ENCODE assay signal across 8 mouse cellular contexts in genomic region chr3:84460952-84461351, GRCm38 (mm10). TPM values are rescaled to one million over a fixed set of nuclear protein-coding genes. Genes with fewer than 3 reads are reported as not detected.
DNase-seq lines count a peak whose midpoint lies in the region; ATAC-seq and TF ChIP-seq lines count a peak whose summit lies in the region.

No protein-coding gene starts in this region.

- H3K9ac ChIP-seq in lung, embryonic 16.5 days (ENCODE audit: low read length): peak overlapping the region; percentile 31; the same call in 1 of the 2 replicates
- H3K9ac ChIP-seq in embryonic facial prominence, embryonic 11.5 days (replicated peaks; ENCODE audit: low read length): no peak overlapping the region
- H3K9ac ChIP-seq in intestine, postnatal 0 days (ENCODE audit: low read depth, low read length): no peak overlapping the region

- no peak for TF ChIP-seq CTCF in intestine, postnatal 0 days (IDR thresholded peaks at IDR 0.05; ENCODE audit: low read depth)

- WGBS in lung, embryonic 16.5 days: 9% methylated on average over 12 of the region's 12 CpGs
- 16% methylated on average over 12 of the region's 12 CpGs for WGBS in embryonic facial prominence, embryonic 11.5 days
- 8% methylated on average over 12 of the region's 12 CpGs for WGBS in intestine, postnatal 0 days

- no peaks in the 10 kb centered on the region for H3K27me3 ChIP-seq in lung, embryonic 16.5 days (ENCODE audit: control insufficient read depth, insufficient read depth, low read depth, low read length)
- no peaks in the 10 kb centered on the region for H3K27me3 ChIP-seq in embryonic facial prominence, embryonic 11.5 days (ENCODE audit: control insufficient read depth, insufficient read depth, low read length)
- H3K27me3 ChIP-seq in intestine, postnatal 0 days (replicated peaks; ENCODE audit: control insufficient read depth, insufficient read depth, low read length): no peaks in the 10 kb centered on the region
- H3K27me3 ChIP-seq in megakaryocyte, embryonic 14.5 days (replicated peaks): peaks cover 43% of the 10 kb centered on the region

- H3K36me3 ChIP-seq in lung, embryonic 16.5 days (ENCODE audit: control insufficient read depth, insufficient read depth, low read length): no peaks in the 10 kb centered on the region
- no peaks in the 10 kb centered on the region for H3K36me3 ChIP-seq in embryonic facial prominence, embryonic 11.5 days (replicated peaks; ENCODE audit: control insufficient read depth, insufficient read depth, low read depth, low read length)
- H3K36me3 ChIP-seq in intestine, postnatal 0 days (ENCODE audit: control insufficient read depth, insufficient read depth): peaks cover 13% of the 10 kb centered on the region; the same call in 1 of the 2 replicates
- H3K36me3 ChIP-seq in megakaryocyte, embryonic 14.5 days (replicated peaks; ENCODE audit: low read length): no peaks in the 10 kb centered on the region

- no peaks in the 10 kb centered on the region for H3K9me3 ChIP-seq in lung, embryonic 16.5 days (ENCODE audit: control insufficient read depth, low read length)
- no peaks in the 10 kb centered on the region for H3K9me3 ChIP-seq in embryonic facial prominence, embryonic 11.5 days (replicated peaks; ENCODE audit: control insufficient read depth, low read length)
- no peaks in the 10 kb centered on the region for H3K9me3 ChIP-seq in intestine, postnatal 0 days (ENCODE audit: control insufficient read depth)
- H3K9me3 ChIP-seq in megakaryocyte, embryonic 14.5 days: no peaks in the 10 kb centered on the region

- ATAC-seq in lung, embryonic 16.5 days (ENCODE audit: low read depth): peak; percentile 78
- ATAC-seq in embryonic facial prominence, embryonic 11.5 days (replicated peaks; ENCODE audit: insufficient number of reproducible peaks, low FRiP score, low TSS enrichment, low read depth): 0 out of 2 replicates have a peak, but pooled peaks have one; percentile 26
- ATAC-seq in intestine, postnatal 0 days: peak; percentile 85

- peak overlapping the region; percentile 16; the same call in 1 of the 2 replicates for H3K4me2 ChIP-seq in lung, embryonic 16.5 days (ENCODE audit: low read depth, low read length)
- no peak overlapping the region for H3K4me2 ChIP-seq in embryonic facial prominence, embryonic 11.5 days (ENCODE audit: low read depth, low read length)
- peak overlapping the region; percentile 21 for H3K4me2 ChIP-seq in intestine, postnatal 0 days (replicated peaks; ENCODE audit: low read depth)

- DNase-seq in lung, postnatal 4 days: no peak
- peak; percentile 44 for DNase-seq in embryonic facial prominence, embryonic 11.5 days (ENCODE audit: low spot score)
- DNase-seq in cerebellum, postnatal 36 days: no peak
- DNase-seq in cerebellum, adult 11 months: no peak
- DNase-seq in frontal cortex, postnatal 14 days (ENCODE audit: low spot score in 2 of 2): no peak

- peaks cover 20% of the 10 kb centered on the region for H3K4me1 ChIP-seq in lung, embryonic 16.5 days (replicated peaks; ENCODE audit: control insufficient read depth, insufficient read depth, low read length)
- no peaks in the 10 kb centered on the region; the same call in 1 of the 2 replicates for H3K4me1 ChIP-seq in embryonic facial prominence, embryonic 11.5 days (ENCODE audit: control insufficient read depth, insufficient read depth, low read length)
- peaks cover 5% of the 10 kb centered on the region for H3K4me1 ChIP-seq in intestine, postnatal 0 days (replicated peaks; ENCODE audit: control insufficient read depth, insufficient read depth, low read length)
- H3K4me1 ChIP-seq in megakaryocyte, embryonic 14.5 days: peaks cover 34% of the 10 kb centered on the region

- H3K27ac ChIP-seq in lung, embryonic 16.5 days (ENCODE audit: low read length): peak overlapping the region; percentile 47
- no peak overlapping the region for H3K27ac ChIP-seq in embryonic facial prominence, embryonic 11.5 days (replicated peaks; ENCODE audit: low read depth, low read length)
- peak overlapping the region; percentile 79 for H3K27ac ChIP-seq in intestine, postnatal 0 days (ENCODE audit: low read depth, low read length)

- no peak overlapping the region for H3K4me3 ChIP-seq in lung, embryonic 16.5 days (ENCODE audit: low read length)
- H3K4me3 ChIP-seq in embryonic facial prominence, embryonic 11.5 days (ENCODE audit: low read depth, low read length): no peak overlapping the region
- H3K4me3 ChIP-seq in intestine, postnatal 0 days (ENCODE audit: low read depth, low read length): no peak overlapping the region
- H3K4me3 ChIP-seq in megakaryocyte, embryonic 14.5 days (replicated peaks): peak overlapping the region; percentile 84

RNA-seq across cellular contexts. Expression of gene Fhdc1, which starts 19.3 kb away (rescaled TPM):
- polyA plus RNA-seq in lung, embryonic 16.5 days (2015; fragmentation: Nextera tagmentation; extraction: Ambion mirVana): 14.5 and 15.5 TPM in 2 replicates
- 1.8 and 2.4 TPM in 2 replicates for polyA plus RNA-seq in embryonic facial prominence, embryonic 11.5 days (2014; fragmentation: Nextera tagmentation; extraction: Ambion mirVana)
- 9.8 and 10.8 TPM in 2 replicates for polyA plus RNA-seq in intestine, postnatal 0 days (2015; fragmentation: Nextera tagmentation; extraction: Ambion mirVana)
- 0.92 and 1.6 TPM in 2 replicates for polyA plus RNA-seq in megakaryocyte, embryonic 14.5 days (2012; ENCODE audit: insufficient read depth, low replicate concordance)

Comparison
In these comparisons a context has a peak if more than half of its experiments do, and no peak if none do; other contexts are left out.
1. ATAC-seq: peak in every context shown above with its lines; median percentile 85 in intestine, postnatal 0 days; 78 in lung, embryonic 16.5 days; 26 in embryonic facial prominence, embryonic 11.5 days.